Mouse (Mus musculus) right cerebral cortex, postnatal 36 days (tissue): ENCODE data around the gene Sh3pxd2b.

ENCODE experiments used
- DNase-seq, 2 experiments: peaks; one replicate each; pipeline ENCODE4 v3.0.0; 2022; ENCODE audit warnings: low spot score in 2 of 2, mixed read lengths in 1 of 2

Gene Sh3pxd2b

DNA sequence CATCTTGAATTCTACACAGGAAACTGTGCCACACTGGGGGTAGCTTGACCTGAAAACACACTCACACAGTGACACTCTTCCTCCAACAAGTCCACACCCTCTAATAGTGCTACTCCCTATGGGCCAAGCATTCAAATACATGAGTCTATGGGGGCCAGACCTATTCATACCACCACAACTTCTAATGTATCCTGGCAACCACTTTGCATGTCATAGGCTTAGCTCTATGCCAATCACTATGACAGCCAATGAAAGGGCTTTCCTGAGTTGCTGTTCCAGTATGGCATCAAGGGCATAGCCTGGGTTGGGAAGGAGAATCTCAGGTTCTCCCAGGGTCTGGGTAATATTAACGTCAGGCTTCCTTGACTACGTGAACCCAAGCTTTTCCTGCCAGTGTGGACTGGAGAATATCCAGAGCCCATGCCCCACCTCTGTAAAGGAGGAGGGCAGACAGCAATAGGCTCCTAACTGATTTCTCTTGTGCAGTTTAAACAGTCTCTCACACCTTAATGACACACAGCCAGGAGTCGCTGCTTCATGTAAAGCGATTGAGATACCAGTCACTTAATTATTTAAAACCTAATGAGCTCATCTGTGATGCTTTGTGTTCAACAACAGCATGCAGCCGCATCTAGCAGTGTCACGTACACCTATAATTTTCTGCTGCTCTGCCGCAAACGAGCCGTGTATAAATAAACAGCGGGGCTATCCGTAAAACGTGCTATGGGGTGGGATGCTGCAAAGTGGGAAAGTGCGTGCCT is 25.8 kb downstream of the Sh3pxd2b start:
- no peak for DNase-seq

DNA sequence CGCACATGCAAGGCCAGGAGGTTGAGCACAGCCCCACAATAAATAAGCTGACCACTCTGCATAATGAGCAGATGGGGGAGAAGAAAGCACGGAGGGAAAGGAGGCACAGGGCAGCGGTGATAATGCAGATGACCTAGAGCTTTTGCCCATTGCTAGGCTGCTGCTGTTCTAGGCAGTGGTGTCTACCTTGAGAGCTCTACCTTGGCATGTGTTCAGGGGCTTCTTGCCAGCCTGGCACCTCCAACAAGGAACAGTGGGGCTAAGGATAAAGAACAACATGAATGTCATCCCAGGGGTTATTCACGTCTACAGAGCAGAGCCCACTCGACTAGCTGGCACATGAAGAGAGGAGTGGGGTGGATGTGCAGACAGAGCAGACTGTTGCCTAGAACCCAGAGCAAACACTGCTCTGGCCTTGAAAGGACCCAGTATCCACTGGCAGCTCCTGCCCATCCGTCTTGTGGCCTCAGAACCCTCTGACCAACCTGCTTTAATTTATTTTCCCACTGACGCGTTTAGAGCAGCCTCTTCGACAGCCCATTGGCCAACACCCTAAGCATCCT is 26.5 kb downstream of the Sh3pxd2b start:
- DNase-seq, result no peak

DNA sequence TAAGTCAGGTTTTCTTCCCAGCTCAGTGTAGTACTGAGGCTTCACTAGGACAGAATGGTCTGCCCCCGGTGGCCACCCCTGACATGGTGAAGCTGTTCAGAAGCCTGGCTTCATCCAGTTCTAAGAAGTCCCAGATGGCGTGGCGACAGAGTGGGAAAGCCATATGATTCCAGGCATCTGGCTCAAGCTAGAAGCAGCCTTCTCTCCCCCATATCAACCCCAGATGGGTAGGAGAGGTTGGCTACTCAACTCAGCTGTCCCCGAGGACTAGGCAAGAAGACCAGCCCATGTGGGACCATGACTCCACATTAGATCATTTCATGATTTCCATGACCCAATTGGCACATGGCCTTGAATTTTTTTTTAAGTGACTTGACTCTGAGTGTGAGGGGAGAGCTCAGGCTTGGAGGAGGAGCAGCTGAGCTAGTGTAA is 27.5 kb downstream of the Sh3pxd2b start:
- DNase-seq, result no peak

DNA sequence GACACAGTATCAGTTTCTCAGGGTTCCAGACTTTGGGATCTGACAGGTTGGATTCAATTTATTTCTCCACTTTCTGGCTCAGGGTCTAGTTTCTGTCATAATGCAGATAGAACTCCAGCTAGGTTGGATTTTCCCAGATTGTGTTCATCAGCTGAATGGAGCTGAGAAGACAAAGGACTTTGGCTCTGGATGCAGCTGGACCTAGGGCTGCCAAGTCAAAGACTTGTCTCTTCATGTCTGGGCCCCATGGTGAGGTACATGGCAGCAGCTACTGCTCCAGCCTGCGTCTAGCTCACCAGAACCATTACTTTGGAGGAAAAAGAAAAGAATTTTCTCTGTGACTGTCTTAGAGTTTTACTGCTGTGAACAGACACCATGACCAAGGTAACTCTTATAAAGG is 28.5 kb downstream of the Sh3pxd2b start:
- DNase-seq, result no peak

DNA sequence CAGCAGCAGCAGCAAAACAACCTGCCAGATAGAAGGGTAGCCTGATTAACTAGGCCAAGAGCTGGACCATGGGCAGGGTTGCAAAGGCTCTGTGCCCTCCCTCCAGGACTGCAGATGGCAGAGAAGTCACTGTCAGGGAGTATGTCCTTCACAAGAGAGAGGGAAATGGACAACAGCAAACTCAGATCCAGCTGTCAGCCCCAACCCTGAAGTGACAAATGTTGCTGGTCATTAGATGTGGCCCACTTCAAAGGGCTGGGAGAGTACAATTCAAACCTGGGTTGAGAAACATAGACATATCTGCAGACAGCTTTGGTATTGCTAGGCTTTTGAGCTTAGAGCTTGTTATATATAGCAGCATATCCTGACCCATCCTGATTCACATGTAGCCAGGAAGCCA is 32.3 kb downstream of the Sh3pxd2b start:
- DNase-seq, result no peak

DNA sequence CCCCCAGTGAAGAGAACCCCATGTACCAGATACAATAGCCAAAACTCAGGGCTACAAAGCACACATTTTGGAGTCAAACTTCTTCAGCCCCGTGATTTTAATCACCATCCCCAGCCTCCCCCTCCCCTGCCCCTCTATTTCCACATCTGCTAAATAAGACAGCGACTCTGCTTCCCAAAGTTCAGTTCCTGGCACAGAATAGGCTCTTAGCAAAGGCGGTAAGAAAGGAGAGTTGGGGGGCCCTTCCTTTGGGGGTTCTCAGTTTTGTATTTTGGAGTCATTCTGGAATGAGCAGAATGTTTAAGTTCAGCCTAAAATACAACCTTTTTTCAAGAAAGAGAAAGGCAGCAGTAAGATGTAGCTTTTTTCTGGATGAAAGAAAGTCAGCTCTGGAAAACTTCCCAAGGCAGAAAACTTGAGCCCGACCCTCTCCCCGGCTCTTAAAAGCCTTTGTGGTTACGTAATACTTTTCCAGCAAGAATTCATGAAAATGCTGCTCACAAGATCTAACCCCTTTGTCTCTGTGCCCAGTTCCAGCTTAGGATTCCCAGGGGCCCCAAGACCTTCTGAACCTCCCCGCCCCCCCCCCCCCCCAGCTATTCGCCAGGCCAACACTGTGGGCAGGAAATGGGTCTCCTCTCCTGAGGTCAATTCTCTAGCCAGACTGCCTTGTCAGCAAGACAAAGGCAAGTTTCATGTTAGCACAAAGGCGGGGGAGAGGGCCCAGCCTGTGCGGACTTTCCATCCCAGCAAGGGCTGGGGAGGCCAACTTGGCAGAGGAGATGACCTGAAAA is 35.9 kb downstream of the Sh3pxd2b start:
- no peak for DNase-seq

DNA sequence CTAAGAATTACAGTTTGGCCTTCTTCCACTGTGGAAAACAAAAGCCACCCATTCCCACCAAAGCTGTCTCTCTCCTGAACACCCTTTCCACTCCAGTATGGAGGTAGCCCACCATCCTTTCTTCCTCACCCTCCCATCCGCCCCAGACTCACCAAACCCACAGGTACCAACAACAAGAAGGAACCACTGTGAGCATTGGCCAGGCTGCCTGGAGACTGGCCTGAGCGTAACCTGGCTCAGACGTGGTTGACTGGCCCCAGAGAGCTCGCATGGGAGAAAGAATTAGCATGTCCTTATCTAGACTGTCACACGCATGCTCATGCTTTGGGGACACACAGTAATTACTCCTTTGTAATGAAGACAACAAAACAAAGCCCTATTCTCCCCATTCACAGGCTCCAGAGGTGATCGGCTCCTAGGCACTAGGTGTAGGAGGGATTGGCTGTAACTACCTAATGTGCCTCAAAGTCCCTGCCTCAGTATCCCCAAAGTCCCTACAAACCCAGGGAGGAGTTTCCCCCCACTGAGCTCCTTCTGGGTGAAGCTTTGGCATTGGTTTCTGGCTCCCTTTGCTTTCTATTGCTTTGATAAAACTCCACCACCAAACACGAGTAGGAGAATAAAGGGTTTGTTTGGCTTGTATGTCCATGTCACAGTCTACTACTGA is 36.6 kb downstream of the Sh3pxd2b start:
- DNase-seq, result no peak

DNA sequence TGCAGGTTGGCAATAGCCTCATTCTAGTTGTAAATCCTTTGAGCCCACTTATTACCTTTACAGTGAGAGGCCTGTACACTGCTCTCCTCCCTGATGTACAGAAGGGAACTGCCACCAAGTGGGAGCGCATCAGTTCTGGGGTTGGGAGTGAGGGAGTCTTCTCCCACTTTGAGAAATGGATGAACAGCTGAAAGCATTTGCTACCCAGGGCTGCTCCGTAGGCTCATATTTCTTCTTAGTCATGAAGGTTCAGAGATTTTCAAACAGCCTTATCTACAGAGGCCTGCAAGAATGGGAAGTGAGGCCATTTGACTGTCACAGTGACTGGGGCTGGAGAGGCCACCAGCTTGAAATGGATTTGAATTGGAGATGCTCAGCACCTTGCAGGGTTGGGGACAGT is 38.4 kb downstream of the Sh3pxd2b start:
- DNase-seq, result no peak

DNA sequence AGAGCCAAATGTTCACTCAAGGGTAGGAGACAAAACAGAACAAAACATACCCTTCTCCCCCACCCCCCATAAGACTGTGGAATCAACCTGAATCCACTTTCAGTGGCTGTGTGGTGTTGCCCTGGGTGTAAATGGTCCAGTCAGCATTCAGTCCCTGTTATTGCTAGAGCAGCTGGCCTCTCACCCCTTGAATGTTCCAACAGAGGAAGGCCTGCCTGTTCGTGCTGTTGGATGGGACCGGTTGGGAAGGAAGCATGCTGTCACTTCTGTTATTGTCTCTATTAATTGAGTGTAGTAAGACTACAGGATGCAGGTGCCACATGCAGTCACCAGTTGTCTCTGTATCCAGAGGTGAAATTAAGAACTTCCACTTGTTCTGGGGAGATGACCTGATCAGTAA is 40.4 kb downstream of the Sh3pxd2b start:
- no peak for DNase-seq

DNA sequence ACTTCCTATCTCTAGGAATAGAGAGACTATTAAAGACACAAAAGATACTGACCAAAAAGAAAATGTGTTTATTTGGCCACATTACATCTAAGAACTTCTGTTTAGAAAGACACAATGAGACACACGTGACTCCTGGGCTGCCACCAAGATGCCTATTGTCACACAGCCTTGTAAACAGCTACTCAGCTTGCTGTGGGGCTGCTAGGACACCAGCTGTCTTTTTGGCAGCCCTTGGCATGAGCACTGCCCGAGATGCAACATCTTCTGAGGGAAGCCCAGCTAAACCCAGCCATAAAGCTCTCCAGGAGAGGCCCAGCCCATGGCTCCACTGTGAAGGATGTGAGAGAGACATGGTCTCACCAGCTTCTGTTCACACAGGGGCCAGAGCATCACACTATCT is 45.5 kb downstream of the Sh3pxd2b start:
- DNase-seq, result no peak

DNA sequence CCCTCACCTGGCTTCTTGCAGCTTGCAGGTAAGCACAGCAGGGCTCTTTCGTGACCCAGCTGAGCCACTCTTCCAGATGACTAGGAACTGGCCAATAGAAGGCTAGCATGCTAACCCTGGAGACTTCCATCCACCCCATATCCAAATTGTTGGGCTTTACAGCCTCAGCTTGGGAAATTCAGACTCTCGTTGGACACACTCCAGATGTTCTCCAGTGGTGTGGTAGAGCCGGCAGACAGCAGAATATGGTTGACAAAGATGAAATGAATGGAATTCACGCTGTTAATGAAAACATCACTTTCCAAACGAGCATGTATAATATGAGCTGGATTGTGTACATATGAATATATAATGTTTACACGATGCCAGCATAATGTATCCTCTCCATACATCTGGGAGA is 48.2 kb downstream of the Sh3pxd2b start:
- DNase-seq, result no peak

DNA sequence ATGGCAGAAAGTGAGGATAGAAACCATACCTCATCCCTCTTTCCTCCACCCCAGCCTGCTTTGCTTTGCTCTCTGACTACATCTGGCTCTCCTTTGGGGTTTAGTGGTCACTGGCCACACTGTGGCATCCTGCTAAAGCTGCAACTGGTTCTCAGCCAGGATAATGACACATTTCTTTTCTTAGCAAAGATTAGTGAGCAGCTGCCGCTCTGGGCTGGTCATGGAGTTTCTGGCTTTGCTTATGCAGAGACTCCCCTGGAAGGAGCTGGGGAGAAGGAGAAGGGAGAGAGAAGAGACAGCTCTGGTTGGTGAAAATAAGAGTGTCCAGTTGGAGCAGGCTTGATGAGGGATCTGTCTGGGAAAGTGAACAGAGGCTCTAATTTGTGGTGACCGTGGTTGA is 50.8 kb downstream of the Sh3pxd2b start:
- no peak for DNase-seq

DNA sequence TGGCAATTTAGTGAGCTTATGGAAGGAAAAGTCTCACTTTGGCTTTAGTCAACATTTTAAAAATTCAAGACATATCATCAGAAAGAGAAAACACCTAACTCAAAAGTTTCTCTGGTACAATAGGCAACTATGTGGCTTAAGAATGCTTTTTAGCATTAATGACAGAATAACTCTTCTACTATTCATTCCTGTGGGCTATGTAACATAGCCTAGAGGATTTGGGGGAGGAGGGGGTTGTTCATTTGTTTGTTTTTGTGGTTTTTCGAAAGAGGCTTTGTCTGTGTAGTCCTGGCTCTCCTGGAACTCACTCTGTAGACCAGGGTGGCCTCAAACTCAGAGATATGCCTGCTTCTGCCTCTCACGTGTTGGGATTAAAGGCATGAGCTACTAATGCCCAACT is 51.6 kb downstream of the Sh3pxd2b start:
- no peak for DNase-seq

DNA sequence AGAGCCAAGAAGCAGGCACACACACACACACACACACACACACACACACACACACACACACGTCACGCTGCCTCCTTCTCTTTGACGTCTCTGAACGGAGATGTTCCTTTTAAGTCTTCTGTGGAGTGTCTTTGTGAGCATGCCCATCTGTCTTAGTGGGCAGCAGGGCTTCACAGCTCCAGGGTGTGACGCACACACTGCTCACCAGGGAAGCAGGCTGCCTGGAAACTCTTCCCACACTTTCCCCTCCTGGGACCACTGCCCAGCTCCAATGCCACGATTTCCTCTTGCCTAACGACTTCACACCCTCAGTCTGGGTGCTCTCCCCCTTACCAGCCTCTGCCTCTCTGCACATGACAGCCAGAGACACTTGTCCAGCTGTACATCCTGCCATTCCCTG is 55.1 kb downstream of the Sh3pxd2b start:
- peak; percentile 85 to 93 for DNase-seq

DNA sequence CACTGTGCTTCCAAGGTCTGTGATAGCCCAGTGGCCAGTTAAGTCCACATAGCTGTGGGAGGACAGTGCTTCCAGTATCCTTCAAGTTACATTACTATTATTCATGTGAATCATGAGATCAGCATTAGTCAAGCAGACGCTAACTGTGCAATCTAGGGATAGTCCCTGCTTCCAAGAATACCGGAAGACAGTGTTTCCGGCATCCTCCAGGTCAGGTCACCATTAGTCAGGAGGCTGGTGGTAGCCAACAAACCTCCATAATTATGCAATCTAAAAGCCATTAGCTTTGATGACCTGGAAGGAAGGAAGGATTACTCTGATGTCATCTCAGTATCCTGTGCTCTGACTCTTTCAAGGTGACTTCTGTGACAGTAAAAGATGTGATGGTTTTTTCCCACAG is 57.1 kb downstream of the Sh3pxd2b start:
- DNase-seq, result no peak

DNA sequence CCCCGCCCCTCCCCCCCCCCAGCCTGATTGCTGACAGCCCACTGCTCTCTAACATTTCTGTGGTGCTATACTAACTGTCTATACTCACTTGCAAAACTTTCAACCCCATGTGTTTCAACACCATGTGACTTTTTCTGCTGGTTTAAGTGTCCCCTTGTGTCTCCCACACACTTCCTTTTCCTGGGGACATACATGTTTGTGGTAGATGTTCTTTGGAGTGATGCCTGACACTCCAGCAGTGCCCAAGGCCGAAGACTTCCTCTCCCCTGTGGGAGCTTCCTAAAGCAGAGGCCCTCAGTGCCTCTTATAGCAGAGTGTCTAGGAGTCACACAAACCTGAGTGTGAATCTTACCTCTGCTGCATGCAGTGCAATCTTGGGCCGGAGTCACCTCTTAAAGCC is 60.2 kb downstream of the Sh3pxd2b start:
- no peak for DNase-seq

DNA sequence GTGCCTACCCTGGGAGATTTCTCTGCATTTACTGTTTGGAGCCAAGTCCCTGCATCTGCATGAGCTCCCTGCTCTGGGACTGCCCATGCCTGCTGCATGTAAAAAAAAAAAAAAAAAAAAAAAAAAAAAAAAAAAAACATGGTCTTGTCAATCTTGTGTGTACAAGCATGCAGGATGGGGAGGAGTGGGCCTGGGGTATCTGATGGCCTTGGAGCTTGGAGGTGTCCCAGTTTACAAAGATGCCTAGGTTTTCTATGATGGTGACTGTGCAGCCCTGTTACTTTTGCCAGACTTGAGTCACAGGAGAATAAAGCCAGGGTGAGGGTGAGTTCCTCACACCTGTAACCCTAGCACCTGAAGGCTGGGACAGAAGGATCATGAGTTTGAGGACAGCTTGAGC is 61.4 kb downstream of the Sh3pxd2b start:
- no peak for DNase-seq

DNA sequence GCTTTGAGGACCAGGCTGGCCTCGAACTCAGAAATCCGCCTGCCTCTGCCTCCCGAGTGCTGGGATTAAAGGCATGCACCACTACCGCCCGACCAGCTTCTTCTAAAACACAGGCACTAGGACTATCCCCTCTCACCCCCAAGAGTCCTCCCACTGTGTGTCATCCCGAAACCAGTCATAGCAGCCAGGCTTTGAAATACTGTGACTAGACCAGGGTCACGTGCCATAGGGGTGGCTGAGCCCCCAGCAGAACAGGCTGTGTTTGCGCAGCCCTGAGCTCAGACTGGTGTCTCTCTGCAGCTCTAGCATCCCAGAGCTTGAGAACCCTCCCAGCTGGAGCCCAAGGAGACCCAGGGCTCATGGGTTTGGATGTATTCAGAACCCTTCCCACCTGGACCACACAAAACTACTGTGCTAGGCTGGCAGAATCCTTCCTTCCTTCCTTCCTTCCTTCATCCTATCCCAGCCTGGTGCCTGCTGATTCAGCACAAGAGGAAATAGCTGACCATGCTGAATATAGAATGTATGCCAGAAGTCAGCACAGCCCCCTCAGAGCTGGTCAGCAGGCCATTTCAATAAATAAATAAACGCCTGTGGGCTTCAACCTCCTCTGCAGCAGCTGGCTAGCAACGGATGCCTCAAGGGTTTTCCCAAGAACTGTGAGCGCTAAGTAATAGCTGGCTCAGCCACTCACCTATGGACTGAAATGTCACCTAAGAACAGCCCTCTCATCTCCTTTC is 62.4 kb downstream of the Sh3pxd2b start:
- DNase-seq, result no peak

DNA sequence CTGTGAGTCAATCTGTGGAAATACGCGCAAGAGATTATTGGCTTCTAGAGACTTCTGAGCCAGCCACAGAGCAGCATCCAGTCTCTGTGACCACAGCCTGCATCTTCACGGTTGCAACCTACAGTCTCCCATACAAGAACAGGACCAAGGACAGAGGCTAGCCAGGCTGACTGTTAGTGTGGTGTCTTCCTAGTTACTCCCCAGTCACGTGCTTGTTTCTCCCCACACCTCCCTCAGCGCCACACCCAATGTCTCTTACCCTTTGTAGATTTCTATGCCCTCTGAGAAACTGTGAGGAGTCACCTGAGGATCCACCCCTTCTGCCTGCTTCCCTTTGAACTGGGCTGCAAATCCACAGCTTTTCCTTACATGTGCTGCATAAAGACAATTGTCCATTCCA is 72.4 kb downstream of the Sh3pxd2b start:
- DNase-seq, result no peak

DNA sequence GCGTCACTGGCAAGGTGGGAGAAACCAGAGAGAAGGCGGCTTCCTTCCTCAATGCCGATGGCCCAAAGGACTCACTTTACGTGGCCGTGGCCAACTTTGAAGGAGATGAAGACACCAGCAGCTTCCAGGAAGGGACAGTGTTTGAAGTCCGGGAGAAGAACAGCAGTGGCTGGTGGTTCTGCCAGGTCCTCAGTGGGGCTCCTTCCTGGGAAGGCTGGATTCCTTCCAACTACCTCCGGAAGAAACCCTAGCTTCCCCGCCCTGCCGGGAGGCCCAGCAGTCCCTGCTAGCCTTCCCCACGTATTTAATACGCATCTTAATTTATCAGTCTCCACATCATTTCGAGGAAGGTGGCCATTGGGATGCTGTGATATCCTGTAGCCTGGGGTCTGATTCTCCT is 75.7 kb downstream of the Sh3pxd2b start:
- no peak for DNase-seq

DNA sequence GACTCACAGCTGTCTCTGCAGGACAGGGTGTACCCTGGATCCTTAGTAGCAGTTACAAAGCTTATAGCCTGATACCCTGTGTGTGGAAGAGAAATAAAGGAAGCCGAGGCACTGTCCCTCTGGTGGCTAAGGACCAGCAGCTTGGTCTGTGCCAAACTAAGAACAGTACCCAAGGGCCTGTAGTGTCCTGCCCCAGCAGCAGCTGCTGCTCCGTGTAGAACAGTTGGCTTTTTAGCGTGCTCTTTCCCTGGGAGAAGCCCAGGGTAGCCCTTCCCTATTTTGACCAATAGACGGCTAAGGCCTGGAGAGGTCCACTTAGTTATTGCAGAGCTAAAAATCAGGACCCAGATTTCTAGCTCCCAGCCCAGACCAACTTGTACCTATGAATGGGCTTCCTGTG is 77.0 kb downstream of the Sh3pxd2b start:
- DNase-seq, result no peak
